Mouse (Mus musculus): ENCODE measurements around the gene Aloxe3. TPM values are rescaled to one million over a fixed set of nuclear protein-coding genes. Genes with fewer than 3 reads are reported as not detected.

Gene Aloxe3
- polyA plus RNA-seq, 1 experiment from 2014 or later: 1.9 TPM

GRCm38 (mm10) chr11:69117737-69118695, 7.7 kb upstream of the Aloxe3 start:
- Histone ChIP-seq H3K4me1 (ENCODE audit: control insufficient read depth, insufficient read depth, low read length) (peaks cover 21% of the 10 kb centered on the region), H3K27me3 (replicated peaks; ENCODE audit: control insufficient read depth, insufficient read depth, low read length) (no peaks in the 10 kb centered on the region), H3K4me3 (ENCODE audit: low read depth, low read length) (peak overlapping the region; percentile 84), H3K9me3 (ENCODE audit: control insufficient read depth, low read length) (no peaks in the 10 kb centered on the region), H3K27ac (replicated peaks; ENCODE audit: low read depth, low read length) (peak overlapping the region; percentile 78), H3K36me3 (ENCODE audit: control insufficient read depth, insufficient read depth, low read length) (no peaks in the 10 kb centered on the region), H3K4me2 (ENCODE audit: low read depth, low read length) (peak overlapping the region; percentile 99), H3K9ac (ENCODE audit: low read depth, low read length) (peak overlapping the region; percentile 81)
- 0 out of 2 replicates have a peak, but pooled peaks have one; percentile 4 for ATAC-seq (ENCODE audit: low read depth)
- DNase-seq (ENCODE audit: low spot score): peak; percentile 70
- under 1% methylated on average over 38 of the region's 45 CpGs for WGBS

GRCm38 (mm10) chr11:69118765-69119164, 6.9 kb upstream of the Aloxe3 start:
- H3K4me1 ChIP-seq (ENCODE audit: control insufficient read depth, insufficient read depth, low read length): peaks cover 21% of the 10 kb centered on the region
- no peaks in the 10 kb centered on the region for H3K36me3 ChIP-seq (ENCODE audit: control insufficient read depth, insufficient read depth, low read length)
- peak; percentile 81 for DNase-seq (ENCODE audit: low spot score)
- H3K27me3 ChIP-seq (replicated peaks; ENCODE audit: control insufficient read depth, insufficient read depth, low read length): no peaks in the 10 kb centered on the region
- peak overlapping the region; percentile 99 for H3K4me2 ChIP-seq (ENCODE audit: low read depth, low read length)
- WGBS: 2% methylated on average over 15 of the region's 15 CpGs
- no peaks in the 10 kb centered on the region for H3K9me3 ChIP-seq (ENCODE audit: control insufficient read depth, low read length)
- peak overlapping the region; percentile 84 for H3K4me3 ChIP-seq (ENCODE audit: low read depth, low read length)
- ATAC-seq (ENCODE audit: low read depth): 0 out of 2 replicates have a peak, but pooled peaks have one; percentile 10
- H3K9ac ChIP-seq (ENCODE audit: low read depth, low read length): peak overlapping the region; percentile 81; the same call in 1 of the 2 replicates
- H3K27ac ChIP-seq (replicated peaks; ENCODE audit: low read depth, low read length): peak overlapping the region; percentile 78; the same call in 1 of the 2 replicates

GRCm38 (mm10) chr11:69119446-69120155, 6.1 kb upstream of the Aloxe3 start:
- WGBS: 33% methylated on average over 14 of the region's 14 CpGs
- no peaks in the 10 kb centered on the region for H3K36me3 ChIP-seq (ENCODE audit: control insufficient read depth, insufficient read depth, low read length)
- H3K9me3 ChIP-seq (ENCODE audit: control insufficient read depth, low read length): no peaks in the 10 kb centered on the region
- 0 out of 2 replicates have a peak overlapping the region, but pooled peaks have one; percentile 37 for H3K9ac ChIP-seq (ENCODE audit: low read depth, low read length)
- no peak for ATAC-seq (ENCODE audit: low read depth)
- no peak for DNase-seq (ENCODE audit: low spot score)
- H3K27me3 ChIP-seq (replicated peaks; ENCODE audit: control insufficient read depth, insufficient read depth, low read length): no peaks in the 10 kb centered on the region
- H3K27ac ChIP-seq (replicated peaks; ENCODE audit: low read depth, low read length): no peak overlapping the region
- peak overlapping the region; percentile 88 for H3K4me3 ChIP-seq (ENCODE audit: low read depth, low read length)
- peak overlapping the region; percentile 99 for H3K4me2 ChIP-seq (ENCODE audit: low read depth, low read length)
- peaks cover 21% of the 10 kb centered on the region for H3K4me1 ChIP-seq (ENCODE audit: control insufficient read depth, insufficient read depth, low read length)

- Histone ChIP-seq H3K27ac (replicated peaks; ENCODE audit: low read depth, low read length) (peak within 1 kb of the TSS; percentile 84; the same call in 1 of the 2 replicates), H3K27me3 (replicated peaks; ENCODE audit: control insufficient read depth, insufficient read depth, low read length) (no peaks in the 10 kb centered on the region), H3K9ac (ENCODE audit: low read depth, low read length) (peak within 1 kb of the TSS; percentile 65), H3K4me1 (ENCODE audit: control insufficient read depth, insufficient read depth, low read length) (peaks cover 21% of the 10 kb centered on the region), H3K4me2 (ENCODE audit: low read depth, low read length) (peak within 1 kb of the TSS; percentile 99), H3K36me3 (ENCODE audit: control insufficient read depth, insufficient read depth, low read length) (no peaks in the 10 kb centered on the region), H3K4me3 (ENCODE audit: low read depth, low read length) (peak within 1 kb of the TSS; percentile 88), H3K9me3 (ENCODE audit: control insufficient read depth, low read length) (no peaks in the 10 kb centered on the region)
- 2% methylated on average over 27 of the region's 27 CpGs for WGBS
- DNase-seq (ENCODE audit: low spot score) (peak; percentile 26), ATAC-seq (ENCODE audit: low read depth) (no peak)
Measured at GRCm38 (mm10) chr11:69120221-69121000, 5.3 kb upstream of the Aloxe3 start, which contains the start of gene Hes7. Gene Hes7 (plus strand): TSS chr11:69120404.

- Histone ChIP-seq H3K9ac (ENCODE audit: low read depth, low read length) (peak overlapping the region; percentile 65), H3K4me2 (ENCODE audit: low read depth, low read length) (peak overlapping the region; percentile 99), H3K4me3 (ENCODE audit: low read depth, low read length) (peak overlapping the region; percentile 88), H3K27ac (replicated peaks; ENCODE audit: low read depth, low read length) (peak overlapping the region; percentile 84; the same call in 1 of the 2 replicates), H3K27me3 (replicated peaks; ENCODE audit: control insufficient read depth, insufficient read depth, low read length) (no peaks in the 10 kb centered on the region), H3K36me3 (ENCODE audit: control insufficient read depth, insufficient read depth, low read length) (no peaks in the 10 kb centered on the region), H3K9me3 (ENCODE audit: control insufficient read depth, low read length) (no peaks in the 10 kb centered on the region), H3K4me1 (ENCODE audit: control insufficient read depth, insufficient read depth, low read length) (peaks cover 23% of the 10 kb centered on the region)
- ATAC-seq (ENCODE audit: low read depth) (no peak), DNase-seq (ENCODE audit: low spot score) (peak; percentile 17)
- 1% methylated on average over 30 of the region's 33 CpGs for WGBS
Measured at GRCm38 (mm10) chr11:69121001-69121740, 4.5 kb upstream of the Aloxe3 start.

GRCm38 (mm10) chr11:69121741-69122335, 3.9 kb upstream of the Aloxe3 start:
- peak overlapping the region; percentile 65 for H3K9ac ChIP-seq (ENCODE audit: low read depth, low read length)
- ATAC-seq (ENCODE audit: low read depth): no peak
- WGBS: 1% methylated on average over 21 of the region's 32 CpGs
- H3K4me3 ChIP-seq (ENCODE audit: low read depth, low read length): peak overlapping the region; percentile 88
- peak overlapping the region; percentile 84 for H3K27ac ChIP-seq (replicated peaks; ENCODE audit: low read depth, low read length)
- H3K4me1 ChIP-seq (ENCODE audit: control insufficient read depth, insufficient read depth, low read length): peaks cover 28% of the 10 kb centered on the region
- H3K36me3 ChIP-seq (ENCODE audit: control insufficient read depth, insufficient read depth, low read length): no peaks in the 10 kb centered on the region
- no peaks in the 10 kb centered on the region for H3K27me3 ChIP-seq (replicated peaks; ENCODE audit: control insufficient read depth, insufficient read depth, low read length)
- H3K4me2 ChIP-seq (ENCODE audit: low read depth, low read length): peak overlapping the region; percentile 99
- no peaks in the 10 kb centered on the region for H3K9me3 ChIP-seq (ENCODE audit: control insufficient read depth, low read length)
- DNase-seq (ENCODE audit: low spot score): peak; percentile 73

- Histone ChIP-seq H3K4me3 (ENCODE audit: low read depth, low read length) (peak within 1 kb of the TSS; percentile 88), H3K27ac (replicated peaks; ENCODE audit: low read depth, low read length) (peak within 1 kb of the TSS; percentile 84), H3K36me3 (ENCODE audit: control insufficient read depth, insufficient read depth, low read length) (no peaks in the 10 kb centered on the region), H3K4me1 (ENCODE audit: control insufficient read depth, insufficient read depth, low read length) (peaks cover 28% of the 10 kb centered on the region), H3K9ac (ENCODE audit: low read depth, low read length) (peak within 1 kb of the TSS; percentile 65), H3K27me3 (replicated peaks; ENCODE audit: control insufficient read depth, insufficient read depth, low read length) (no peaks in the 10 kb centered on the region), H3K9me3 (ENCODE audit: control insufficient read depth, low read length) (no peaks in the 10 kb centered on the region), H3K4me2 (ENCODE audit: low read depth, low read length) (peak within 1 kb of the TSS; percentile 99)
- WGBS: 0% methylated on average over 10 of the region's 66 CpGs
- peak; percentile 94 for DNase-seq (ENCODE audit: low spot score)
- ATAC-seq (ENCODE audit: low read depth): peak; percentile 73
Measured at GRCm38 (mm10) chr11:69122336-69122951, 3.3 kb upstream of the Aloxe3 start, which contains the start of gene 9130213A22Rik. Gene 9130213A22Rik (minus strand): TSS chr11:69122589.

Data from embryonic facial prominence, embryonic 14.5 days (tissue).